Mouse (Mus musculus): ENCODE measurements around the gene Mthfsl.
"Not testable (repeated sequence)": the region's sequence is repeated elsewhere in the genome, so short reads cannot be mapped to it uniquely, and the experiment has no call there.

The Mthfsl gene

DNA sequence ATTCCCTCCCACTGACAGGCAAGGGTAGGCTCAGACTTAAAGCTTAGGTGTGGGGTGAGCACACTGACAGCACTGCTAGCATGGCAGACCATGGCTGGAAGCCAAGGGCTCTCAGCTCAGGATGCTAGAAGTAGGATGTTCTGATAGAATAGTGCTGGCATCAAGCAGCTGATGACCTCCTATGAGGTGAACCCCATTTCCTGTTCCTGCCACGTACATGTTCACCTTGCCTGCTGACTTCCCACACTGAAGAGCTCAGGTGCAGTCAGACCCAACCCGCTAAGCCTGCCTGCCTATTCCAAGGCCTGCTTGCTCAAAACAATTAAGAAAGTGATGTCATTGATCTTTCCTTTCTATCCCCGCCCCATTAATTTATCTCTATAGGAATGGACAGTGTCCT, 30.6 kb downstream of the Mthfsl start:
- DNase-seq (ENCODE audit: low spot score): not testable (repeated sequence)

DNA sequence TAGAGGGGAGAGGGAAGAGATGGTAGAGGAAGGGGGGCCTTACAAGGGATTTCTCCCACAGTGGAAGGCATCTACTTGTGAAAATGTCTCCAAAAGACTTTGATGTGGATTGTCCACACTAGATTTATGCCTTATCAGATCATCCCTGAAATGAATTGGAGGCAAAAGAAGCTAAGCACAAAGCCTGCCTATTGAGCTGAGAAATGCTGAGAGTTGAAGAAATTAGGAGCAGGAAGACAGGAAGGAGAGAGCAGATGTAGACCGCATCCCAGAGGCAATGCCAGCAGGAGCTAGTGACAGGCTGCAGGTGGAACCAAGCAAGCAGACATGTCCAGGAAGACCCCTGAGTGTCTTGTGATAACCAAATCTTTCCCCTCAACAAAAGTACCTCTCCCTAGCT, 33.4 kb downstream of the Mthfsl start:
- not testable (repeated sequence) for DNase-seq (ENCODE audit: low spot score)

DNA sequence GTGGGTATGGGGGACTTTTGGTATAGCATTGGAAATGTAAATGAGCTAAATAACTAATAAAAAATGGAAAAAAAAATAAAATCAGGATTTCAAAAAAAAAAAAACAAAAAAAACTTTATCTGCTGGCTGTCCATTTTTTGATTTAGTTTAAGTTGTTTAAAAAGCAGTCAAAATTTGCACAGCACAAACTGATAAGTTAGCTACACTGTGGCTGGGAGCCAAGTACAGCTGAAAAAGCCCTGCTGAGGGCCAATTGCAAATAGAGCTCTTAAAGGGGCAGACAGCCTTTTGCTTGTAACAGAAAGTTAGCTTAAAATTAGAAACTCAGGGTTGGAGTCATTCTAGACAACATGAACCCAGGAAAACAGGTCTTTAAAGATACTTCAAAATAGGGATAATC, 61.8 kb downstream of the Mthfsl start:
- DNase-seq (ENCODE audit: low spot score): not testable (repeated sequence)

DNA sequence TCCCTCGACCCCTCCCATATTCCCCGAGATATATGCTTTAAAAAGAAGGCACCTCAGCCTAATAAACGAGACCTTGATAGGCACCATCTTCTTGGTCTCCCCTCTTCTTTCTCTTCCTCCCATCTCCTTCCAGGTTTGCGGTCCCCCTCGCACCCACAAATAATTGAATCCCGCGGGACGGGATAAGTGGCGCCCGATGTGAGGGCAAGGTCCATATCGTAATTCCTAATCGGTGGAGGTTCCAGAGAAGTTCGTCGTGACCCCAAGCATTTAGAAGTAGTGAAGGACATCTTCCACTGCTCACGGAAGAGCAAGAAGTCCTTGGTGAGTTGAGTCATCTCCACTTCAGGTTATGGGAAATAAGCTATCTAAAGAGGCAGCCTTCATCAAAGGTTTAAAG, 69.4 kb downstream of the Mthfsl start:
- DNase-seq (ENCODE audit: low spot score): not testable (repeated sequence)

Measured in ovary, postnatal 14 days (tissue).